Comparison of ENCODE assay signal across 8 mouse cellular contexts in genomic region chr11:81476231-81476630, GRCm38 (mm10).
DNase-seq lines count a peak whose midpoint lies in the region; TF ChIP-seq lines count a peak whose summit lies in the region.
"Had no signal": no experiment of that assay in that cellular context is flagged by ENCODE, and none has a peak within 500 bp of the region (broad histone marks: within the 10 kb centered on the region; RNA-seq: fewer than 3 reads in every experiment).

No protein-coding gene starts in this region.

- intact Hi-C loops in heart, postnatal 36 days (cut with DNase I) = no loop called here

- TF ChIP-seq CTCF in small intestine, adult 2 months (IDR thresholded peaks at IDR 0.05; ENCODE audit: extremely low read depth, insufficient read length, insufficient replicate concordance, low read depth, low read length) = peak; percentile 10; the same call in 1 of the 2 replicates

- no peaks in the 10 kb centered on the region for H3K4me1 ChIP-seq in small intestine, adult 2 months (ENCODE audit: control insufficient read depth, insufficient read depth, insufficient read length, low read length)
- H3K4me1 ChIP-seq: forebrain, embryonic 13.5 days had no signal

- no peaks in the 10 kb centered on the region for H3K27me3 ChIP-seq in small intestine, adult 2 months (ENCODE audit: control insufficient read depth, insufficient read depth, low read length)
- H3K27me3 ChIP-seq: forebrain, embryonic 13.5 days had no signal

- H3K27ac ChIP-seq in small intestine, adult 2 months (ENCODE audit: insufficient read depth, low read depth, low read length) = no peak overlapping the region
- H3K27ac ChIP-seq: forebrain, embryonic 13.5 days had no signal

- peak; percentile 15 for DNase-seq in heart, postnatal 4 days
- DNase-seq in heart, postnatal 36 days = no peak
- DNase-seq in lung, postnatal 10 days = peak; percentile 9
- DNase-seq in lung, postnatal 25 days (ENCODE audit: low spot score) = no peak
- peak; percentile 56 for DNase-seq in R1 (ENCODE audit: low read depth, low spot score)
- DNase-seq in spleen, postnatal 36 days (ENCODE audit: low spot score in 2 of 2) = no peak

- H3K36me3 ChIP-seq in small intestine, adult 2 months (ENCODE audit: control insufficient read depth, insufficient read depth, low read length) = no peaks in the 10 kb centered on the region

- no peak for TF ChIP-seq POLR2A in small intestine, adult 2 months (IDR thresholded peaks at IDR 0.05; ENCODE audit: low read depth, low read length)

- H3K4me3 ChIP-seq in small intestine, adult 2 months (ENCODE audit: low read depth, low read length) = no peak overlapping the region
- H3K4me3 ChIP-seq: forebrain, embryonic 13.5 days had no signal

Comparison
In these comparisons a context has a peak if more than half of its experiments do, and no peak if none do; other contexts are left out.
1. DNase-seq: peak in heart, postnatal 4 days (single experiment), lung, postnatal 10 days (single experiment) and R1 (single experiment); none in heart, postnatal 36 days (0 of 2), lung, postnatal 25 days (single experiment) and spleen, postnatal 36 days (0 of 2).